Mouse (Mus musculus): ENCODE results near the gene Lce1f.
"Not testable (repeated sequence)": the region's sequence is repeated elsewhere in the genome, so short reads cannot be mapped to it uniquely, and the experiment has no call there.

DNA sequence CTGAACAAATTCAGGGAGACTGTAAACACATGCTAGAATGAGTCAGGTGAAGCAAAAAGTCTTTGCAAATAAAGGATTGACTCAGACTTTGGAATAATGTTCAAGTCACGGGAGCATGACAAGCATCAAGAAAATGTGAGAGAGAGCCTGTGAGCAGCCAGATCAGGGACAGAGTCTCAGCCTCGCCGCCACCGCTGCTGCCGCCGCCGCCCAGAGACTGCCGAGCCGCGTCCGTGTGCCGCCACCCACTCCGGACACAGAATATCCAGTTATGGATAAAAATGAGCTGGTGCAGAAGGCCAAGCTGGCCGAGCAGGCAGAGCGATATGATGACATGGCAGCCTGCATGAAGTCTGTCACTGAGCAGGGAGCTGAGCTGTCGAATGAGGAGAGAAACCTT is 31.0 kb downstream of the Lce1f start:
- TF ChIP-seq CTCF (IDR thresholded peaks at IDR 0.05; ENCODE audit: borderline replicate concordance, control insufficient read depth, extremely low read depth, insufficient read depth, low read length, poor library complexity); POLR2A (IDR thresholded peaks at IDR 0.05; ENCODE audit: control insufficient read depth, extremely low read depth, insufficient read depth, low read length, poor library complexity): not testable (repeated sequence)
